Mouse (Mus musculus) megakaryocyte, embryonic 14.5 days (primary cell): Measurements from ENCODE around the gene Eml1.

Experiments
- FLI1 ChIP-seq: IDR thresholded peaks from 2 replicates; pipeline ENCODE4 v1.6.1; 2012; ENCODE audit warnings: low read length, inconsistent platforms, mixed read lengths
- GATA1 ChIP-seq: IDR thresholded peaks from 3 replicates; pipeline ENCODE4 v1.6.1; 2012; ENCODE audit warnings: mixed read lengths, low read length, inconsistent platforms, borderline replicate concordance

DNA sequence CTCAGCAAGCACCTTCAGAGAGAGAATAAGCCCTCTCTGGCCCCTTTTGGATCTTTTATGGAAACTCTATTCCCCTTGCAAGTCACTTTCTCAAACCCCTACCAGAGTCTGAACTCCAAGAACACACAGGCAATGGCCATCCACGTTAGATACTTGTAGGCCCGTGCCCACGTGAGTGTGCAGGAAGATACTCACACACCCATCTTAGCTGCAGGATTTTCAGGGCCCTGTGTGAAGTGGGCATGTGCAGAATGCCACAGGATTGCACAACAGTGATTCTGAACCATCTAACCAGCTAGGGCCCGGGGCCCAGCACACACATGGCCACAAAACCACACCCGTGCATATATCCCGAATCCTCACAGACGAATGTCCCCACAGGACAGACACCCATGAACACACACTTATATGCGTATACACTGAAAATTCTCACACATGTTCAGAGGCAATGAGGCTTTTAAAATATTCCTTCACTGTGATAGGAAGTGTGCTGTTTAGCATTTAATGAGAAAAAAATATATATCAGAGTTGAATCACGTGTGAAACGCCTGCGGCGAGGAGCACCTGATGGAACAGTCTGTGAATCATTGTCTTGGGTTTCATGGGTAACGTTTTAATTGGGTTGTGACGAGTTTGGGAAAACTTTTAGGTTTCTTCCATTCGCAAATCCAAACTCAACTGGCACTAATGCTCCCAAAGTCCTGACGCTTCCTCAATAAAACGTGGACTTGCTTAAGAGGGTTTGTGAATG lies 24.0 kb downstream of the Eml1 start:
- TF ChIP-seq GATA1 (no peak), FLI1 (no peak)
